Mouse (Mus musculus) layer of hippocampus, adult 9-11 months (tissue): ENCODE measurements around the gene Smad6.
A peak's percentile ranks its signal among the peaks of the same experiment; 100 is the strongest.

Experiments used
- DNase-seq: peaks from one replicate; pipeline ENCODE4 v3.0.0; 2022

Gene Smad6

GRCm38 (mm10) chr9:63981912-63982311 is 39.9 kb downstream of the Smad6 start:
- no peak for DNase-seq

- DNase-seq, result no peak
Observed at GRCm38 (mm10) chr9:63981371-63981770, 40.5 kb downstream of the Smad6 start.

DNA sequence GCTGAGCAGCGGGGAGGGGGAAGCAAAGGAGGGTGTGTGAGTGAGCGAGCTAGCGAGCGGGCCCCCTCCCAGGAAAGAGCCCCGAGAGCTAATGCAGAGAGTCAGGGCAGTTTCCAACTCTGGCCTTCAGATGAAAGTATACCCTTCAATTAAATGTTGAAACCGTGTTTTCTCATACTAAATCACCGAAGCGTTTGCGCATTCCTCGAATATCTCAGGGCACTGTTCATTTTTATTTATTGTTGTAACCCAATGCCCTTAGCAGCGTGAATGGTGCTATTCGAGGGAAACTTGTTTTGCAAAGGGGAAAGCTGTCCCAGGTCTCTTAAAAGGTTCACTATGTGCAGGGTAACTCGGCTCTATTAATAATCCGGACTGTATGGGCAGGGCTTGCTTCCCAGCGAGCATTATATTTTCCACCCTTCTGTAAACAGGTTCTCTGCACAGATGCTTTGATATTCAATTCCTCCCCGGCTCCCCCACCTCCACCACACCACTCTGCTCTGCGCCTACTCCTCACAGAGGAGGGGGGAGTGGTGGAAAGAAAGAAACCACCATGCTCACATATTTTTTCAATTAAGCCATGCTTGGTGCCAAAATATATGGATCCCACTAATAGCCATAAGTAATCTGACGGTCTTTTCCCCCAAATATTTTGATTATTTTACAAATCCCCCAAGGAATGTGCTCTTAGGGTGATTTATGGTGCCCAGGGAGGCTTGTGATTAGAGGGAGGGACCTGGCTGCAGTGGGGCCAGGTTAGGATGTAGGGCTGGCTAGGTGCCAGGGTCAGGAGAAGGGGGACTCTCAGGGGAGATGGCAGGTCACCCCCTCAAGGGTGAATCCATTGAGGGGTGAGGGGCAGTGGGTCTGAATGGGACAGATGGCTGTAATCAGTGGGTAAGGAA is 41.4 kb downstream of the Smad6 start:
- DNase-seq, result no peak

- DNase-seq, result no peak
Observed at GRCm38 (mm10) chr9:63979275-63979674, 42.6 kb downstream of the Smad6 start.

GRCm38 (mm10) chr9:63978682-63979081 is 43.2 kb downstream of the Smad6 start:
- no peak for DNase-seq

GRCm38 (mm10) chr9:63975996-63976395 is 45.9 kb downstream of the Smad6 start:
- no peak for DNase-seq

DNA sequence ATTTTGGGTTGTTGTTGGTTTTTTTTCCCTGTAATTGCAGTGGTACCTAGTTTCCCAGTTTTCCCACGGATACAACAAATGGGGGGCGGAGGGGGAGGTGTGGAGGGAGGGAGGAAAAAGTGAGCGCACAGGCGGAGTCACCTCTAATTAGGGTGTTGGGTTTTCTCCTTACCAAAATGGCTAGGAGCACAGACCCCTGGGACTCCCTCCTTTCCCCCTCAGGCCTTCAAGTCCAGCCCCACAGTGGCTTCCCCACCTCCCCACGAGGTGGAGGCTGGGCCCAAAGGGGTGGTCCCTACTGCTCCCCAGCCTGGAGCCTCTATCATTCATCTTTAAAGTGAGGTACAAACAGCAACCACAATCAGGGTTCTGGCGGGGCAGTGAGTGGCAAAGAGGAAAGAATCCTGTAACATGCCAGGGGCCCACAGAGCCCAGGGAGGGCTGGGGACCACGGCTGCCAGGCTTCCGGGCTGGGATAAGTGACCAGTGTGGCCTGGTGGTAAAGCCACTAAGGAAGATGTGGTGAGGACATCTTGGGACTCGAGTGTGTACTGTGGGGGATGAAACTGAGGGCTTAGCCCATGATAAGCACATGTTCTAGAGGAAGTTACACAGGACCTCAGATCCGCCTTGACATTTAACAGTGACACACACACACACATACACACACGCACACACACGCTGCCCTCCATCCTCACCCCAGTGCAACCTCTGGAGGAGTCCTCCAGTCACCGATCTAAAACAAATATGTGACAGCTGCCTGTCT is 47.4 kb downstream of the Smad6 start:
- no peak for DNase-seq

DNA sequence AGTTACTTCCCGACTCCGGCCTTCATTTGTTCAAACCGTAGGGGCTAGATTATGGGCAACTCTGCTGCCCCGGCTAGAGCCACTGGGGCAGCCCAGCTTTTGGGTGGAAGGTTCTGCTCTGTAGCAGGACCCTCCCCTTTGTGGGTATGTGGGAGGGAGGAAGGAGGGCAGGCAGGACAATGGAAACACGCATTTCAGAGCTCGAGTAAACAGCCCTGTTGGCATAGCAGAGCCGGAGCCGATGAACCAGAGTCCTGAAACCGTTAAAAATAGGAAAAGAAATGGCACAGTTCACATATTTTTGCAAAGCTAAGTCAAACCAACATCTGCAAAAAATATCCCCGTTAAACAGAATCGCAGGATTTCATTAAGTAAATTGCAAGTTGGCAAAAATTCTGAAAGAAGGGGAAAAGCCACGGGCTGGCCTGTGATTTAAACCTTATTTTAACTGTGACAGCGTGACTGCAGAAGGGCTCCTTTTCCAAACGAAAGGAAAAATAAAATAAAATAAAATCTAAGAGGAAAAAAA is 48.1 kb downstream of the Smad6 start:
- no peak for DNase-seq

DNA sequence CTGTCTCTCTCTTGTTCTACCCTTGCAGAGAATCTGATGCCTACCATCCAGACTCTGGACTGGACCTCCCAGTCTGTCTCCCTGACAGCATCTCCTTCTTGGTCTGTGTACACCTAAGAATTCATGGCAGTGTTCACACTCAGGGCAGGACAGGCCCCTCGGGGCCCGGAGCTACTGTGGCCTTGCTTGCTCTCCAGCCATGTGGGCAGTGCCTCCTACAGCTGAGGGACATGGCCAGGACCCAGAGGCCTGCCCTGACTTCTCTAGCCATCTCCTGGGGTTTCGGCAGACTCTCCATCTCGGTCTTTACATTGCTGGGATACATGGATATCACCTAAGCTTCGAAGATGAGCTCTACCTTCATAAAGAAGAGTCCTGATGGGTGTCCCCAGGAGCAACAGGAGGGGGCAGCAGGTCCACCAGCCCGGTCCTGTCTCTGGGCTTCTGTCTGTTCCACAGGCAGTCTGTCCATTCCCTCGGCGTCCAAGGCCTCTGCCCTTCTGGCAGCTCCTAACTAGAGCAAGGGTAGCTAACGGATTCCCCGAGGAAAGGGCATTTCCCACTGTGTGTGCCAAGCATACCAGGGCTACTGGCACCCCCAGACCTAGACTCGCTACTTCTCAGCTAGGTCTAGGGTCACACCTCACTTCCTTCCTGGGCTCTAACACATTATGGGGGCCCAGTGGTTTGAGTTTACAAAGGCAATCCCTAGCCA is 49.1 kb downstream of the Smad6 start:
- no peak for DNase-seq

GRCm38 (mm10) chr9:63971557-63971956 is 50.3 kb downstream of the Smad6 start:
- DNase-seq, result no peak

DNA sequence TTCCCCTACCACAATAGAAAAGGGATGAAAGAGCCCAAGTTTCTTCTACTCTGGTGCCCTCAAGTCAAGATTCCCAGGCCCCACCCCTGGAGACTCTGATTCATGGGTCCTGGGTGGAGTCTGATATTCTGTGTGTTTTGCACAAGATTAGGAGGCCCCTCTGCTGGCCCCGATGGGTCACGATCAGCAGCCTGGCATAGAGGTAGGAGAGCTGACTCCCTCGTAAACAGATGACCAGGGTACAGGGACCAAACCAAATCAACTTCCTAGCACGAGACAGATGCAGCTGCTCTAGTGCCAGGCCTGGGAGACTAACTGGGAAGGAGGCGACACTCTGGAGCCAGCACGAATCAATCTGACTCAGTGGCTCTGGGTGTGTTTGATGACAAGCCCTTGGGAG is 51.0 kb downstream of the Smad6 start:
- DNase-seq, result no peak

DNA sequence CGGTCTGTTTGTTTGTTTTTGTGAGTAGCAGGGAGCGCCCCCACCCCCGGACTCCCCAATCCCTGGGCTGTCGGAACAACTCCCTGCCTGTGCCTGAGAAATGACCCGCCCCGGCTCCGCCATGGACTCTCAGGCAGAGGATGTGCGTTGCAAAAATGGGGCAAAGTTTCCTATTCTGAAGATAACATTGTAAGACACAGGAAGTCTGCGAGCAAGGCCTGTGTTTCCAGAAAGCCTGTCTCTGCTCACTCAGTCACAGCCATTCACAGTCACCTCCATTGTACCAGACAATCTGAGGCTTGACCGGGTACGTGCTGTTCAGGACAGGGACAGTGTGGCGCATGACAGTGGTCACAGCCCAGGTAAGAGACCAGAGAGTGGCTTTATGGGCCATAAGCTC is 51.5 kb downstream of the Smad6 start:
- no peak for DNase-seq

DNA sequence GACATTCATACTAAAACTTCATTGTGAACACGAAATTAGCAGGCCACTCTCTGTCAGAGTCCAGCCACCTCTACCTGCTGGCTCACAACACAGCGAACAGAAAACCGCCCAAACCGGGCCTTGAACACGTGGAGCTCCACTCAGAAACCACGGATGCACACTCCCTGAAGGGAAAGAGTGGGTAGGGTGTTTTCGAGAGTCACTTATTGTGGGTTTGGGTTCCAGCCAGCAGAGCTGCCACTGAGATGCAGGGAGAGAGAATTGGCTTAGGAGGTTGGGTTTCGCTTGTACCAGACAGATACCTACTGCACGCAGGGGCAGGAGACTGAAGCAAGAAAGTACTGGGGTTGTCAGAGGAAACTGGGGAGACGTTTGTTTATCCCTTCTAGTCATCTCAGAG is 52.4 kb downstream of the Smad6 start:
- DNase-seq, result no peak

DNA sequence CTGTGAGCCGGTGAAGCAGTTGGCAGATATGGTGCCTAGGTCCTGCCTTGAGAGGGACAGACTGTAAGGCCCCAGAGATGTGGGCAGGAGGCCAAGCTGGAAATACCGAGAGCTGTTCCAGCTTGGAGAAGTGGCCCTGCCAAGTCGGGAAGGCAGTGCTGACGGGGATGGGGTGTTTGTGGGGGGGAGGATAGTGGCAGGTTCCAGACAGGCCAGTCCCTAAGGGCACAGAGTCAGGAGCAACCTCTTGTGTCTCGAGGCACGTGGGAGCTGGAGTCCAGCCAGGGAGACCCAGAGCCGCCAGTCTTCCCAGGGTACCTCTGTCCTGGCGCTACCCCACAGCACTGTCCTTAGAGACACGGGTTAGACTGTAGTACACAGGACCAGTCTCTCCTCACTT is 53.3 kb downstream of the Smad6 start:
- DNase-seq, result peak; percentile 53

GRCm38 (mm10) chr9:63967408-63968172 is 54.3 kb downstream of the Smad6 start:
- DNase-seq, result no peak

DNA sequence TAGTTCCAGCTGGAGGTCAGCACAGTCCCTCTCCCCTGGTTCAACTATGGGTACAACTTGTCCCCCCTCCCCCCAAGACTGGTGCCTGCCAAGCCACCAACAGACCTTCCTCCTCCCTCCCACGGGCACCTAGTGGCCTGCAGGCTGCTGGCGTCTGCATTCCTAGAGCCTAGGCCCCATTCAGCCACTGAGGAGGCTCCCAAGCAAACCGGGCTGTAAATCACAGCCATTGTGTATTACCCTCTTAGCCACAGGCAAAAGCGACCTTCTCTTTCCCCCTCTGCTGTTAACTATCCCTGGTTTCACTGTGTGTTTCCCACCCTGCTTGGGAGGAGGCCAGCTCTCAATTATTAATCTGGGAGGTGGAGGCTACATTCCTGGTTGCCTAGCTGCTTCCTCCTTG is 56.3 kb downstream of the Smad6 start:
- DNase-seq, result no peak

DNA sequence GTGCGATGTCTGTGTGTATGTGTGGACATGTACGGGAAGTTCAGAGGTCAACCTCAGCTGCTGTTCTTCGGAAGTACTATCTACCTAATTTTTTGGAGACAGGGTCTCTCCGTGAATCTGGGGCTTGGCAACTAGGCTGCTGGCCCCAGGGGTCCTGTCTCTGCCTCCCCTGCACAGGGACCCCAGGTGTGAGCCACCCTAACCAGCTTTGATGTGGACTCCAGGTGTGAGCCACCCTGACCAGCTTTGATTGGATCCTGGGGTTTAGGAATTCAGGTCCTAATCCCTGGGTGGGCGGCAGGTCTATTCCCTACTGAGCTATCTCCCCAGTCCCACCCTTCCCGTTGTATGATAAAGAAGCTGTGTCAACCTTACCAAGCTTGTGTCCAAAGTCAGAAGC is 60.0 kb downstream of the Smad6 start:
- DNase-seq, result no peak

DNA sequence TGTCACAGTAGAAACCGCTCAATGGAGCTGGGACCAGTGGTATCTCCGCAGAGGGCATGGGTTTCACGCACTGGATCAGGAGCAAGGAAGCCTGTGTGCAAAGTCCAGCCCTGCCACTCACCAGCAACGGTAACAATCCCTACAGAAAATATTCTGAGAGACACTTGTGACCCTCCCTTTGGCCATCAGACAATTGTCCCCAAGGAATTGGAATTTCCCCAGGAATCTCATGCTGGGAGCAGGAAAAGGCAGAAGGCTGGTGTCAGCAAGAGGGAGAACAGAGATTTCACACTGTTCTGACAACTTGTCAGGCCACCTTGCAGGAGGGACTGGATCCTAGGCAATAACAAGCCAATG is 61.1 kb downstream of the Smad6 start:
- DNase-seq, result no peak

DNA sequence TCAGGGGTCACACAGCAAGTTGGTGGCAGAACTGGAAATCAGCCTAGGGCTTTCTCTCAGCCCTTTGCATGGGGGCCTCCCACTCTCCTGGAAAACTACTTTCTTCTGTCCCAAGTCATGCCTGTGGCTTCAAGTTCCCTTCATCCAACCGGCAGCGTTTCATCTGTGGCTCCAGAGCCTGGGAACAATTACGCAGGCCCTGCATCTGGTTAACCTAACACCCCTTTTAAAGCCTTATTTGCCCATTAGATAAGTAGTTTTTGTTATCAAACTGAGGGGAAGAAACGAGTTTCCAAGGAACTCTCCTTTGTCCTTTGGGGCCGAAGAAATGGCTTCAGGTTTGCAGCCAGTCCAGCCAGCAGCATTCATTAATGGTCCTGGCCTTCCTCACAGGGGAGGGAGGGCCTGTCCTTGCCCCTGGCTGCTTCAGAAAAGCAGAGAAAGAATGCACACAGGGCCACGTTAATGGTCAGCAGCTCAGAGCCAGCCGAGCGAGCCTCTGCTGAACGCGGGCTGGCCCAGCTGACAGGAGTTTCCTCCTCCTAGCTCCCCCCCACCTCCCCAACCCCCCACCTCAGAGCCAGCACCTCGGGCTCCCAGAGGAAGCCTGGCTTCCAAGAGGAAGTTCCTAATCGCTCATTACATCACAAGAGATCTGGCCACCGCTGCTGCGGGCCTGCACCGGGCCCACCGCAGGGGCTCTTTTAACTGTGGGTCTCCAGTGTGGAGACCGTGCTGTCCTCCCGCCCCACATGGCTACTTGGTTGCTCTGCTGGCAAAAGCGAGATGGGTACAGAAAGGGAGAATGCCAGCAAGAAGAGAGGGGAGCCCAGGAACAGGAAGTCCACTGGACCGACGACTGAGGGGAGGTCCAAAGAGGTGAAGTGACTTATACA is 61.7 kb downstream of the Smad6 start:
- no peak for DNase-seq

DNA sequence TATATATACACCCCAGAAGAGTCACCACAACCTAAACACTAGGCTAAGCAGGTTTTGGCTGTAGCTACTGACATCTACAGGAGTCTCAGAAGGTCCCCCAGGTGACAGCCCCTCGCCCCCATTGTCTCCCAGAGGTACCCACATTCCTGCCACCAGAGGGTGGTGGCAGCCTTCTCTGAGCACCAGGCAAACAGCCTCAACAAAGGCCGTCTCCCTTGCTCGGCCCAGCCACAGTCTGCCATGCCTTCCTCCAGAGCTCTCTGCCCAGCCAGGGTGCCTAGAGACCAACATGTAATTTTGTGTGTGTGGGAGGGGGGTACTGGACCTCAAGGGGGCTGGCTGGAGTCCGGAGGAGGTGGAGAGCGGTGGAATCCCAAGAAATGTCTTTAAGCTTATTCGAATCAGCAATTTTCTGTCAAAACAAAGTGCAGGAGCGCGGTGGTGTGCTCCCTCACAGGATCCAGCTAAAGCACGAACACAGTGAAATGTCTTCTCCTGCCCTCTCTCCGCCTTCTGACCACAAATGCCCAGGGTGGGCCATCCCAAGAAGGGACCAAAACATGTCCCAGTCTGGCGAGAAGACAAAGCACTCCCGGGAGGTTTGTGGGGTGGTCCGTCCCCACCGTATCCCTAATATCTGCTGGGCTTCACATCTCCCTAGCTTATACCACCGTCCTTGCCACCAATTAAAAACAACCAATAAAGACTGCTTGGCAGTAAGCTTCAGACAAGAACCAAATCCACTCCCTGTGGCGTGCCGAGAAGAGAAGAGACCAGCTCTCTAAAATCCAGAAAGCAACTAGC is 62.5 kb downstream of the Smad6 start:
- DNase-seq, result no peak
